Mouse (Mus musculus) ES-E14 (cell line): ENCODE data around the gene Spg20. TPM values are rescaled to one million over a fixed set of nuclear protein-coding genes. Genes with fewer than 3 reads are reported as not detected.

Experiments used
- DNase-seq: peaks from one replicate; pipeline ENCODE4 v3.0.0-alpha.2; 2013; ENCODE audit warnings: low read depth, low spot score
- H3K27ac ChIP-seq: 2 replicates; pipeline ENCODE4 v1.5.1; 2012; ENCODE audit warnings: low read depth, mild to moderate bottlenecking, low read length, moderate library complexity, mixed read lengths; ENCODE audit not compliant: poor library complexity, insufficient read depth, severe bottlenecking
- H3K36me3 ChIP-seq: 2 replicates; pipeline ENCODE4 v1.6.1; 2012; ENCODE audit warnings: mild to moderate bottlenecking, low read length, moderate library complexity, mixed read lengths; ENCODE audit not compliant: control insufficient read depth, poor library complexity, insufficient read depth, severe bottlenecking
- H3K4me1 ChIP-seq, 2 experiments: fragments of 150-350 bp in 1 of 2; sonication (generic) in 1 of 2; 2 replicates each; pipeline ENCODE4 v1.6.1; 2012; ENCODE audit warnings: low read length in 2 of 2, mild to moderate bottlenecking in 1 of 2, mixed read lengths in 1 of 2; ENCODE audit not compliant: control insufficient read depth in 2 of 2, insufficient read depth in 2 of 2, poor library complexity in 1 of 2
- H3K4me3 ChIP-seq, 2 experiments: fragments of 150-350 bp in 1 of 2; sonication (generic) in 1 of 2; 2 replicates each; pipeline ENCODE4 v1.5.1; 2012; ENCODE audit warnings: low read length in 2 of 2, low read depth in 1 of 2, mild to moderate bottlenecking in 1 of 2, mixed read lengths in 1 of 2; ENCODE audit not compliant: insufficient read depth in 1 of 2, poor library complexity in 1 of 2, severe bottlenecking in 1 of 2
- H3K9ac ChIP-seq: 2 replicates; pipeline ENCODE4 v1.6.1; 2012; ENCODE audit warnings: low read depth, mild to moderate bottlenecking, low read length, mixed read lengths; ENCODE audit not compliant: poor library complexity, insufficient read depth, severe bottlenecking
- H3K9me3 ChIP-seq: fragments of 150-350 bp; sonication (generic); 2 replicates; pipeline ENCODE4 v1.6.1; 2012; ENCODE audit warnings: low read depth, mild to moderate bottlenecking, low read length; ENCODE audit not compliant: control insufficient read depth, insufficient read depth
- CHD2 ChIP-seq: IDR thresholded peaks from 2 replicates; pipeline ENCODE4 v1.6.1; 2014; ENCODE audit warnings: mild to moderate bottlenecking, low read depth, low read length, inconsistent platforms
- HCFC1 ChIP-seq: IDR thresholded peaks from 2 replicates; pipeline ENCODE4 v1.6.1; 2012; ENCODE audit warnings: low read length, inconsistent platforms, borderline replicate concordance; ENCODE audit not compliant: insufficient read depth
- MAFK ChIP-seq: IDR thresholded peaks from 2 replicates; pipeline ENCODE4 v1.6.1; 2014; ENCODE audit warnings: mild to moderate bottlenecking, low read depth, low read length, inconsistent platforms; ENCODE audit not compliant: insufficient read depth
- ZC3H11A ChIP-seq: IDR thresholded peaks from 2 replicates; pipeline ENCODE4 v1.6.1; 2012; ENCODE audit warnings: low read depth, mild to moderate bottlenecking, inconsistent platforms, low read length, borderline replicate concordance
- ZNF384 ChIP-seq: IDR thresholded peaks from 2 replicates; pipeline ENCODE4 v1.6.1; 2012; ENCODE audit warnings: low read depth, low read length, inconsistent platforms
- in situ Hi-C, 2 experiments: fragments of 600-800 bp; cut with MboI; formaldehyde crosslinking; loops; one replicate each; pipeline ENCODE4 v1.15.1; 2025; ENCODE audit warnings: low sequenced_read_pairs in 2 of 2, inconsistent platforms in 1 of 2; ENCODE audit not compliant: unreplicated experiment in 2 of 2
- total RNA-seq: library from RNA; depleted of rRNA; stranded (reverse); fragments of 300-350 nt; gene quantifications from 2 replicates; pipeline ENCODE4 v1.2.3, GENCODE M21; 2012

The Spg20 gene
- total RNA-seq, 1 experiment: 12.8 TPM

DNA sequence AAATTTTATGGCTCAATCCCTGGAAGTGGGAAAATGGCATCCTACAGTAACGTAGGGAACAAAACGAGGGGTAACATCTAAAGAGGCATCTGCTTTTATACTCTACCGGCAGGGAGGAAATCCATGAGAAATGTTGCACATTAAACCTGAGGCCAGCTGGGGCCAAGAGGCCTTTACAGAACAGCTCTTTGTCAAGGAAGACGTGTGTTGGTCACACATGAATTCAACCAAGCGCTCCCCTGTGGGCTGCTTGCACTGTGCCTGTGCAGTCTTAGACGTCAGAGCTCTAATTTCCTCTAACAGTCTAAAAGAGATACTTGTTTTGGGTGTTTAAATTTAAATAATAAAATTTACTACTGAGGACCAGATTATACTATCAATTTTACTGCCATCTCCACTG, 33.7 kb upstream of the Spg20 start:
- H3K27ac ChIP-seq: no peak overlapping the region
- H3K36me3 ChIP-seq: no peaks in the 10 kb centered on the region
- in situ Hi-C loops: no loop called here
- TF ChIP-seq MAFK (no peak), HCFC1 (no peak), ZNF384 (no peak), ZC3H11A (no peak), CHD2 (no peak)
- no peak overlapping the region for H3K4me3 ChIP-seq
- no peaks in the 10 kb centered on the region for H3K9me3 ChIP-seq
- H3K9ac ChIP-seq: no peak overlapping the region
- no peak for DNase-seq
- H3K4me1 ChIP-seq: no peaks in the 10 kb centered on the region

DNA sequence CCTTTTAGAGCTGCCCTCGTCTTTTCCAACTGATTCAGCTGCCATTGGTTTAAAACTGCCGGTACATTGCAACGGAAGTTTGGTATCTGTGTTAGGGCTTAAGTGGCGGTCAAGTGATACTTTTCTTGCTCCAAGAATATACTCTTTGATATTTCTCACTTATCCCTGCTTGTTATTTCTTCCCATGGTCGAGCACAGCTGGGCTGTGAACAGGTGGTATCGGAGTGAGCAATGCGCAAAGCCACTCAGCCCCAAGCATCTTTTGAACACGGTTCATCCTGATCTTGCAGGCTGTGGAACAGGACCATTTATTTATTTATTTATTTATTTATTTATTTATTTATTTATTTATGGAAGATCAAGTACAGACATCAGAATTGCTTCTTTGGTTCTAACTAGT, 32.3 kb upstream of the Spg20 start:
- Histone ChIP-seq H3K9ac (no peak overlapping the region), H3K36me3 (no peaks in the 10 kb centered on the region), H3K9me3 (no peaks in the 10 kb centered on the region), H3K4me3 (no peak overlapping the region), H3K4me1 (no peaks in the 10 kb centered on the region), H3K27ac (no peak overlapping the region)
- no peak for TF ChIP-seq ZC3H11A
- TF ChIP-seq HCFC1: no peak
- no peak for TF ChIP-seq ZNF384
- no peak for TF ChIP-seq CHD2
- TF ChIP-seq MAFK: no peak
- in situ Hi-C loops: loop anchor here in 1 of 2 experiments (10.0 kb wide), 1 partner anchor 275 kb away; no protein-coding TSS in a partner anchor
- no peak for DNase-seq

DNA sequence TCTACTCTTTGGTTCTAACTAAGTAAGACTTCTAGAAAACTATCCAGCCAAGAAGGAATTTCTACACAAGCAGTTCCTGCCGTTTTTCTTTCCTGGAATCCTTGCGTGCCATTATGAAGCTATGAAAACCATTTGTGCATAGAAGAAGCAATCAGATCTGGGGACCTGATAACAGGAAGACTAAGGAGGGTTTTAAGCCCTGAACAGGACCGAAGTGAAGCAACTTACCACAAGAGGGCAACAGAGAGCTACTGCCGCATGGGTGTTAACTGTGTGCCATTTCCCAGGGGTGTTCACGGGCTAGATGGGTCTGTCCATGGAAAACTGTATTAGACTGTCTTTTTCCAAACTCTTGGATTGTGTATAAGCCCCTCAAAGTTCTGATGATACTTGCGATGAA, 31.9 kb upstream of the Spg20 start:
- no peaks in the 10 kb centered on the region for H3K36me3 ChIP-seq
- H3K4me3 ChIP-seq: no peak overlapping the region
- no peak overlapping the region for H3K9ac ChIP-seq
- DNase-seq: peak; percentile 63
- no peak overlapping the region for H3K27ac ChIP-seq
- no peaks in the 10 kb centered on the region for H3K9me3 ChIP-seq
- in situ Hi-C loops: loop anchor here in 1 of 2 experiments (10.0 kb wide), 1 partner anchor 275 kb away; no protein-coding TSS in a partner anchor
- no peaks in the 10 kb centered on the region for H3K4me1 ChIP-seq
- no peak for TF ChIP-seq MAFK
- peak; percentile 66 for TF ChIP-seq ZC3H11A
- TF ChIP-seq HCFC1: no peak
- no peak for TF ChIP-seq CHD2
- no peak for TF ChIP-seq ZNF384

DNA sequence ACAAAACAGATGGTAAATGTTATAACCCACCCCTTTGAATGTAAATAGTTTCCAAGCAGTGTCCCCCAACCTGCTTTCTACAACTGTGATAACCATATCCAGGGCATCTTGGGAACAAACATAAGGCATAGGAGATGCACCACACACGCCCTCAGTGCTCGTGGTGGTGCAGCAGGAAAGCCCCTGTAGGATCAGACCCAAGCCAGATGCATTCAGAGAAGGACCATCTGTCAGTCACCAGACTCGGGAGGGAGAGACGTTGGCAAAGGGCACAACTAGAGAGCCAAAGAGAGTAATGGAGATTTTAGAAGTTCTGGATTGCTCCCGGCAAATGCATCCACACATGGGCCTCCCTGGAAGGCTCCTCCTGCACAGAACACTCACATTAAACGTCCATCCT, 27.1 kb upstream of the Spg20 start:
- no peak for TF ChIP-seq MAFK
- no peak for TF ChIP-seq ZC3H11A
- TF ChIP-seq HCFC1: no peak
- no peak for TF ChIP-seq ZNF384
- no peak for TF ChIP-seq CHD2
- in situ Hi-C loops: loop anchor here in 1 of 2 experiments (10.0 kb wide), 1 partner anchor 270 kb away; no protein-coding TSS in a partner anchor
- H3K4me3 ChIP-seq: no peak overlapping the region
- no peaks in the 10 kb centered on the region for H3K36me3 ChIP-seq
- no peak overlapping the region for H3K9ac ChIP-seq
- no peaks in the 10 kb centered on the region for H3K4me1 ChIP-seq
- no peak overlapping the region for H3K27ac ChIP-seq
- DNase-seq: no peak
- no peaks in the 10 kb centered on the region for H3K9me3 ChIP-seq

DNA sequence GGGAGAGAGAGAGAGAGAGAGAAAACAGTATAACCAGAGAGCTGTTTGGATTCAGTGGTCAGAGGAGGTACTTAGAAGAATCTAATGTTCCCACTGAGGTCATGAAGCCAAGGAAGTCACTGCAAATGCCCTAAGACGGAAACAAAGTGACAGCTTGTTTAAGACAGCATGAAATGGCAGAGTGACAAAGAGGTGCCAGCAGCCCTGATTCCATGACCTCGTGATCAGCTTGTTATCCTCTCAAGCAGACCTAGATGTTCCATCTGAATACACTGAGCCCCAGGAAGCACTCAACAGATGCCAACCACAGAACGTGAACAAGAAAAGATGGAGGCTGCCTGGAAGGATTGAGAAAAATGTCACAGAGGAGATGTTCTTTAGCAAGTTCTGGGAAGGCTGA, 26.2 kb upstream of the Spg20 start:
- in situ Hi-C loops: loop anchor here in 1 of 2 experiments (10.0 kb wide), 1 partner anchor 269 kb away; no protein-coding TSS in a partner anchor

More for the DNA sequence above, 26.2 kb upstream of the Spg20 start:
- DNase-seq: no peak
- Histone ChIP-seq H3K9me3 (no peaks in the 10 kb centered on the region), H3K4me1 (no peaks in the 10 kb centered on the region), H3K4me3 (no peak overlapping the region), H3K36me3 (no peaks in the 10 kb centered on the region), H3K27ac (no peak overlapping the region), H3K9ac (no peak overlapping the region)
- TF ChIP-seq HCFC1 (no peak), ZNF384 (no peak), ZC3H11A (no peak), MAFK (no peak), CHD2 (no peak)
